Mouse (Mus musculus) monocyte, adult 59 days (primary cell): ENCODE data around the gene Insrr. TPM values are rescaled to one million over a fixed set of nuclear protein-coding genes. Genes with fewer than 3 reads are reported as not detected.

ENCODE experiments used
- total RNA-seq, 2 experiments: library from RNA; stranded (reverse); gene quantifications; one replicate each; pipeline ENCODE4 v1.2.4; 2023

Gene Insrr
- not detected for total RNA-seq

GRCm38 (mm10) chr3:87796736-87797334 lies at the start of gene Insrr:
Insrr (plus strand) TSS chr3:87796951.

DNA sequence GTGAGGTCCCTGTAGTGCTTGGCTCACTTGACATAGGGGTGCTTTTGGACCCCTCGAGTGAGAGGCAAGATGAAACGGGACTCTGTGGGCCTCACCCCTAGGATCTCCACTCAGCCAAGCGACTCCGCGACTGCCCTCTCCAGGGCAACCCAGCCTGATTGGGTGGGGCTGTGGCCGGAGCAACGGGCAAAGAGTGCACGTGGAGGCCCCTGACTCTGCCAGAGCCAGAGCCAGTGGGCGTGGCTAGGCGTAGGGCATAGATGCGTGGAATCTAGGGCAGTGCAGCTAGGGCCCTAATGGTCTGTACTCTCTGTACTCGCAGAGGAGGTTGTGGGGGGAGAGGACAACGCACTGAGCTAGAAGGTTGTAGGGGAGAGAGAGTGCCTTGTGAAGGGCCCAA lies 48.3 kb upstream of the Insrr start, which contains the start of gene Lrrc71:
Gene Lrrc71, minus strand, starts transcription at position 195 of the 400 bp plus-strand sequence.

DNA sequence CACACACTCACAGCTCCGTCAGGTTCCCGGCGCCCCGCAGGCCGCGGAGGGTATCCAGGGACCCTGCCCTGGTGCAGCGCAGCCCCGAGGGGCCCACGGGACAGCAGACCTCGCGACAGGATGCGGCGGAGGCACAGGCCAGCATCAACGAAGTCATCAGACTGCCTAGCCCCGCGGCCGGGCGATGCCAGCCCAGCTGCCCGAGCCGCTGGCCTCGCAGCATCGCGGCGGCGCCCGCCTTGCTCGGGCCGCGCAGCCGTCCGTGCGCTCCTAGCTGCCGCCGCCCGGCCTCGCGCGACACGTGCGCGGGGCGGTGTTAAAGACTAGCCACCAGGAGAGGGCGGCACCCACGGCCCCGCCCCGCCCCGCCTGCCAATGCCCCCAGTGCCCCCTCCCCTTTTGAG lies 1.8 kb upstream of the Insrr start, which contains the start of gene Ntrk1:
Gene Ntrk1, minus strand, starts transcription at position 241 of the 404 bp plus-strand sequence.

DNA sequence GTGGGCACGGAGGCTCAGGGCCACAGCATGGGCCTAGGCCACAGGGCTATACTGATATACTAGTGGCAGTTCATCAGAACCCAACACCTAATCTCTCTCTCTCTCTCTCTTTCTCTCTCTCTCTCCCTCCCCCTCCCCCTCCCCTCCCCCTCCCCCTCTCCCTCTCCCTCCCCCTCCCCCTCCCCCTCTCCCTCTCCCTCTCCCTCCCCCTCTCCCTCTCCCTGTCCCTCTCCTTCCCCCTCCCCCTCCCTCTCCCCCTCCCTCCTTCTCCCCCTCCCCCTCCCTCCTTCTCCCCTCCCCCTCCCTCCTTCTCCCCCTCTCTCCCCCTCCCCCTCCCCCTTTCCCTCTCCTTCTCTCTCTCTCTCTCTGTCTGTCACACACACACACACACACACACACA lies 27.5 kb downstream of the Insrr start, which contains the start of gene Pear1:
Gene Pear1, minus strand, starts transcription at position 101 of the 400 bp plus-strand sequence.

GRCm38 (mm10) chr3:87846650-87847110 lies 49.9 kb downstream of the Insrr start, which contains the start of gene Sh2d2a:
Sh2d2a (plus strand) TSS chr3:87846755.

Other genes with a start within 250 kb of the Insrr start
- gene Arhgef11, start 179.4 kb upstream of the Insrr start, total RNA-seq: 10 to 100 TPM; 34.2 TPM
- not detected for gene Lrrc71, start 48.3 kb upstream of the Insrr start, total RNA-seq
- gene Ntrk1, start 1.8 kb upstream of the Insrr start, total RNA-seq: not detected
- gene Pear1, start 27.4 kb downstream of the Insrr start, total RNA-seq: 1 to 10 TPM in 1 of 2 experiments, under 1 TPM in 1; 0.81 to 1.4 TPM
- 1 to 10 TPM in 1 of 2 experiments, under 1 TPM in 1; 0.79 to 1.8 TPM for gene Sh2d2a, start 49.8 kb downstream of the Insrr start, total RNA-seq
- 10 to 100 TPM; 36.3 to 37.0 TPM for gene Prcc, start 88.7 kb downstream of the Insrr start, total RNA-seq
- gene Hdgf, start 109.4 kb downstream of the Insrr start, total RNA-seq: 10 to 100 TPM; 88.9 to 90.8 TPM
- gene Mrpl24, start 122.6 kb downstream of the Insrr start, total RNA-seq: 10 to 100 TPM; 91.3 to 92.4 TPM
- gene Isg20l2, start 133.4 kb downstream of the Insrr start, total RNA-seq: 10 to 100 TPM; 37.4 to 39.6 TPM
- 10 to 100 TPM; 16.2 to 17.6 TPM for gene Rrnad1, start 133.8 kb downstream of the Insrr start, total RNA-seq
- gene Crabp2, start 151.7 kb downstream of the Insrr start, total RNA-seq: 1 to 10 TPM in 1 of 2 experiments, under 1 TPM in 1; 0.88 to 2.1 TPM
- gene Nes, start 174.1 kb downstream of the Insrr start, total RNA-seq: under 1 TPM; 0.16 to 0.18 TPM
- gene Bcan, start 203.3 kb downstream of the Insrr start, total RNA-seq: not detected
- gene Hapln2, start 230.6 kb downstream of the Insrr start, total RNA-seq: not detected
- 1 to 10 TPM; 4.7 to 4.8 TPM for gene Gpatch4, start 246.2 kb downstream of the Insrr start, total RNA-seq